Mouse (Mus musculus) embryonic facial prominence, embryonic 15.5 days (tissue): ENCODE measurements around the gene Fam89b. TPM values are rescaled to one million over a fixed set of nuclear protein-coding genes. Genes with fewer than 3 reads are reported as not detected.

Experiments
- ATAC-seq: fragments of 200-750 bp; cut with Nextera tagmentation; 2 replicates; pipeline ENCODE4 v1.8.0; 2017; ENCODE audit warnings: low read depth, moderate TSS enrichment; ENCODE audit not compliant: insufficient number of reproducible peaks, low FRiP score, low TSS enrichment
- H3K27ac ChIP-seq: fragments of 300-500 bp; sonication (generic); replicated peaks from 2 replicates; pipeline ENCODE4 v1.5.1; 2015; ENCODE audit warnings: mild to moderate bottlenecking, inconsistent platforms
- H3K27me3 ChIP-seq: fragments of 300-500 bp; sonication (generic); 2 replicates; pipeline ENCODE4 v1.6.1; 2015; ENCODE audit warnings: inconsistent platforms
- H3K36me3 ChIP-seq: fragments of 300-500 bp; sonication (generic); 2 replicates; pipeline ENCODE4 v1.6.1; 2015; ENCODE audit warnings: mild to moderate bottlenecking, inconsistent platforms
- H3K4me1 ChIP-seq: fragments of 300-500 bp; sonication (generic); 2 replicates; pipeline ENCODE4 v1.6.1; 2015; ENCODE audit warnings: inconsistent platforms
- H3K4me2 ChIP-seq: fragments of 300-500 bp; sonication (generic); replicated peaks from 2 replicates; pipeline ENCODE4 v1.6.1; 2015; ENCODE audit warnings: mild to moderate bottlenecking, inconsistent platforms
- H3K4me3 ChIP-seq: fragments of 300-500 bp; sonication (generic); replicated peaks from 2 replicates; pipeline ENCODE4 v1.5.1; 2015; ENCODE audit warnings: mild to moderate bottlenecking, inconsistent platforms
- H3K9ac ChIP-seq: fragments of 300-500 bp; sonication (generic); 2 replicates; pipeline ENCODE4 v1.6.1; 2015; ENCODE audit warnings: inconsistent platforms
- H3K9me3 ChIP-seq: fragments of 300-500 bp; sonication (generic); replicated peaks from 2 replicates; pipeline ENCODE4 v1.6.1; 2016; ENCODE audit warnings: inconsistent platforms
- WGBS: fragments of 180-500 bp; shearing (Covaris S2); methylation state at CpG from one replicate; pipeline ENCODE4 v1.1.7; 2015; 5-methylcytosine and 5-hydroxymethylcytosine counted together
- polyA plus RNA-seq: library from polyadenylated mRNA; unstranded; fragments of >200 nt; fragmentation: Nextera tagmentation; extraction: Ambion mirVana; gene quantifications from 2 replicates; pipeline ENCODE4 v1.2.1, GENCODE M21; 2015

Gene Fam89b
- 110 and 111 TPM in 2 replicates for polyA plus RNA-seq

DNA sequence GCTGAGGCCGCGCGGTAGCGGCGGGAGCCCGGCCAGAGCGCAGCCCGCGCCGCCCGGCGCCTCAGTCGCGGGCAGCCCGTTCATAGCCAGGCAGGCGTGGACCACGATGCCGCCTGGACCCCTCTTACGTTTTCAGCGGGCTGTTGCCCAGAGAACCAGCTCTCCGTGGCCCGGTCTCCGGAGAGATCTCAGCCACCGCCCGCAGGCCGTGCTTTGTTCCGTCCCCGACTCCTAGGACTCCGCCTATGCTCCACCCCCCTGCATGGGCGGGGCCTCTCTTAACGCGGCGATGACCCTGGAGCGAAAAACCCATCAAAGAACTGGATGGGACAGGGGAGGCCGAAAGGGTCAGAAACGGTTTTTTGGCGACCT is at the start of gene Fam89b:
Gene Fam89b (minus strand): TSS at position 210 of the 372 bp plus-strand sequence.
- peak within 1 kb of the TSS; percentile 91 for H3K27ac ChIP-seq
- H3K36me3 ChIP-seq = 0 out of 2 replicates have a peak, but pooled peaks cover 2% of the 10 kb centered on the region
- H3K4me2 ChIP-seq = peak within 1 kb of the TSS; percentile 96
- H3K4me3 ChIP-seq = peak within 1 kb of the TSS; percentile 80
- WGBS = under 1% methylated on average over 37 of the region's 37 CpGs
- H3K9ac ChIP-seq = peak within 1 kb of the TSS; percentile 96
- no peaks in the 10 kb centered on the region for H3K9me3 ChIP-seq
- no peaks in the 10 kb centered on the region for H3K27me3 ChIP-seq
- peak; percentile 81 for ATAC-seq
- peaks cover 66% of the 10 kb centered on the region for H3K4me1 ChIP-seq

GRCm38 (mm10) chr19:5778312-5778711 is 48.9 kb upstream of the Fam89b start:
- H3K27me3 ChIP-seq = no peaks in the 10 kb centered on the region
- H3K9ac ChIP-seq = no peak overlapping the region
- no peak for ATAC-seq
- no peak overlapping the region for H3K4me3 ChIP-seq
- no peak overlapping the region for H3K27ac ChIP-seq
- H3K4me1 ChIP-seq = no peaks in the 10 kb centered on the region
- 56% methylated on average over 8 of the region's 8 CpGs for WGBS
- H3K4me2 ChIP-seq = no peak overlapping the region
- no peaks in the 10 kb centered on the region for H3K36me3 ChIP-seq
- H3K9me3 ChIP-seq = no peaks in the 10 kb centered on the region

DNA sequence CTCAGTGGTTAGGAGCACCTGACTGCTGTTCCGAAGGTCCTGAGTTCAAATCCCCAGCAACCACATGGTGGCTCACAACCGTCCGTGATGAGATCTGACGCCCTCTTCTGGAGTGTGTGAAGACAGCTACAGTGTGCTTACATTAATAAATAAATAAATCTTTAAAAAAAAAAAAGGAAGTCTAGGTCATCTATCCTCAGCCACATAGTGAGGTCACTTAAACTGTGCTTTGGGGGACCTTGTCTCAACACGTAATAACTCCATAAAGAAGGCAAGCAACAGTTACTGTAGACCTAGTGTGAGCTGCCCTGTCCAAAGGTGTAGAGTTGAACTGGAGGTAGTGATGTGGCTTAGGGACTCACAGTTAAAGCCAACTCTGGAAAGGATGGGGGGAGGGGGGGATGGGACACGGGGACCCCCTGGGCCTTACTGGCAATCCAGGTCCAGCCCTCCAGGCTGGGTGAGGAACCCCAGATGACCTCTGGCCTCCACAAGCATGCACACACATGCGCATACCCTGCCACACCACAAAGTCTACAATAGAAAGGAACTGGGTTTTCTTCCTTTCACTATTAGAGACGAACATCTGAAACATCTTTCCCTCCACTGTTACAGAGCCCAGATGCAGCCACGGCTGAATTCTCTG is 48.1 kb upstream of the Fam89b start:
- no peak for ATAC-seq
- Histone ChIP-seq H3K36me3 (no peaks in the 10 kb centered on the region), H3K4me2 (no peak overlapping the region), H3K27ac (no peak overlapping the region), H3K9ac (no peak overlapping the region), H3K4me3 (no peak overlapping the region), H3K9me3 (no peaks in the 10 kb centered on the region), H3K27me3 (no peaks in the 10 kb centered on the region), H3K4me1 (no peaks in the 10 kb centered on the region)
- WGBS = 76% methylated on average over 9 of the region's 9 CpGs

- ATAC-seq = peak; percentile 95
- peak within 1 kb of the TSS; percentile 98 for H3K9ac ChIP-seq
- peaks cover 25% of the 10 kb centered on the region for H3K4me1 ChIP-seq
- H3K27me3 ChIP-seq = no peaks in the 10 kb centered on the region
- H3K36me3 ChIP-seq = peaks cover 37% of the 10 kb centered on the region
- peak within 1 kb of the TSS; percentile 83 for H3K27ac ChIP-seq
- WGBS = under 1% methylated on average over 64 of the region's 64 CpGs
- H3K9me3 ChIP-seq = no peaks in the 10 kb centered on the region
- H3K4me3 ChIP-seq = peak within 1 kb of the TSS; percentile 83
- peak within 1 kb of the TSS; percentile 85 for H3K4me2 ChIP-seq
These were observed 41.7 kb upstream of the Fam89b start, which contains the start of gene Scyl1 for GRCm38 (mm10) chr19:5770925-5771860. TSS of gene Scyl1 (minus strand) at chr19:5771419.

DNA sequence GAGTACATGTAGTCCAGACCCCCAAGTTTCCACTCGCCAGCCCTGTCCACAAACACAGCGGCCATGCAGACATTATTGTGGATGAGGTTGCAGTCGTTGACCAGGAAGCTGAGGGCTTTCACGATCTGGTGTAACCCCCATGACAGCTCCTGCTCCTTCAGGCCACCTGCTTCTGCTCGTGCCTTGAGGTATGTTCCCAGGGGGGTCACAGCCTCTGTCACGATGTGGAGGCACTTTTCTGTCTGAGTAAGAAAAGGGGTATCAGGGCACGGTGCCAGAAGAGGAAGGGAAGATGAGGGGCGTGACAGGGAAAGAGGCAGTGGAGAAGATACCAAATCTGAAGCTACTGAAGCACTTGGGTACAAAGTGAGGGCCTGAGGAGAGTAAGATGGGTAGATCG is 40.9 kb upstream of the Fam89b start:
- H3K9ac ChIP-seq = peak overlapping the region; percentile 98
- 31% methylated on average over 9 of the region's 9 CpGs for WGBS
- peaks cover 25% of the 10 kb centered on the region for H3K4me1 ChIP-seq
- H3K27ac ChIP-seq = peak overlapping the region; percentile 83; the same call in 1 of the 2 replicates
- H3K4me2 ChIP-seq = peak overlapping the region; percentile 85
- H3K36me3 ChIP-seq = peaks cover 46% of the 10 kb centered on the region
- H3K9me3 ChIP-seq = no peaks in the 10 kb centered on the region
- H3K4me3 ChIP-seq = peak overlapping the region; percentile 83
- no peak for ATAC-seq
- H3K27me3 ChIP-seq = no peaks in the 10 kb centered on the region

DNA sequence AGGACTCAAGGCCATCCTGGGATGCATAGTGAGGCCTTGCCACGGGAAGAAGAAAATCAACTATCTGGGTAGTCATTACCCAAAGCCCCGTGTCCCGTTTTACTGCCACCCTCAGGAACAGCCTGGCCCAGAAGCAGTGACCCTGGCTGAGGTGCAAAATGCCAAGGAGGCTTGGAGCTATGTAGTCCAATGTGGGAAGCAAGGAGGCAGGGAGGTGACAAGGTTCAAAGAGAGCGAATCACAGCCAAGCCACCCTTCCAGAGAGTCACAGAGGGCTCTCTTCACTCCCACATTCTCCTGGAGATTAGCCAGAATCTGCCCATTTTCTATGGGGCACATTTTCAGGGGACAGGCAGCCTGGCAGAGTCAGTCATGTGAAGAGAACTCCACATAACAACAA is 37.8 kb upstream of the Fam89b start:
- Histone ChIP-seq H3K4me3 (no peak overlapping the region), H3K27ac (no peak overlapping the region), H3K4me2 (no peak overlapping the region), H3K36me3 (peaks cover 72% of the 10 kb centered on the region), H3K9ac (no peak overlapping the region), H3K27me3 (no peaks in the 10 kb centered on the region), H3K4me1 (peaks cover 25% of the 10 kb centered on the region), H3K9me3 (no peaks in the 10 kb centered on the region)
- ATAC-seq = no peak
- 86% methylated on average over 4 of the region's 4 CpGs for WGBS

GRCm38 (mm10) chr19:5763163-5763562 is 33.7 kb upstream of the Fam89b start:
- no peak overlapping the region for H3K4me3 ChIP-seq
- ATAC-seq = no peak
- no peak overlapping the region for H3K4me2 ChIP-seq
- no peaks in the 10 kb centered on the region for H3K27me3 ChIP-seq
- no peaks in the 10 kb centered on the region for H3K9me3 ChIP-seq
- H3K9ac ChIP-seq = no peak overlapping the region
- WGBS = 90% methylated on average over 6 of the region's 6 CpGs
- H3K36me3 ChIP-seq = peaks cover 94% of the 10 kb centered on the region
- H3K4me1 ChIP-seq = 0 out of 2 replicates have a peak, but pooled peaks cover under 1% of the 10 kb centered on the region
- no peak overlapping the region for H3K27ac ChIP-seq

DNA sequence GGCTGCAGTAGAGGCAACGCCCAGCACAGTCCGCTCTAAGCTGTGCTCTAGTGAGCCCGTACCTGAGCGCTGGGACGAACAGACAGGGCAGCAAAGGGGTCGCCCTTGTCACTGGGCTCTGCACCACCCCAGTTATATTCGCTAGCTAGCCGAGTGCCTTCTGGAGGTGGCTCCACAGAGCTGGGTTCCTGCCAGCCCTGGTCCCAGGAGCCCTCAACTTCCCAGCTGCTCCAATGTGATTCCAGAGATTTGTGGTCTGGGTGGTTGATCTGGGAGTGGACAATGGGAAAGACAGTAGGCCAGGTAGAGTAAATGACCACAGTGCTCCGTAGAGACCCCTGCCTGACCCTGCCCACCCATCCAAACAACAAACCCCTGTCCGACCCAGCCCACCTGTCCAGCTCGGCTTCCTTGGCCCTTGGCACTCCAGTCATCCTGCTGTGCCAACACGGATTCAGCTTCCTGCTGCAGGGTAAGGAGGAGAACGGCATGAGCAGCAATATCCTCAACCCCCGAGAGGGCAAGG is 29.5 kb upstream of the Fam89b start:
- Histone ChIP-seq H3K9me3 (no peaks in the 10 kb centered on the region), H3K4me1 (peaks cover 12% of the 10 kb centered on the region), H3K9ac (no peak overlapping the region), H3K36me3 (peaks cover 70% of the 10 kb centered on the region), H3K4me2 (no peak overlapping the region), H3K4me3 (no peak overlapping the region), H3K27me3 (peaks cover 23% of the 10 kb centered on the region), H3K27ac (no peak overlapping the region)
- ATAC-seq = no peak
- 86% methylated on average over 14 of the region's 14 CpGs for WGBS

DNA sequence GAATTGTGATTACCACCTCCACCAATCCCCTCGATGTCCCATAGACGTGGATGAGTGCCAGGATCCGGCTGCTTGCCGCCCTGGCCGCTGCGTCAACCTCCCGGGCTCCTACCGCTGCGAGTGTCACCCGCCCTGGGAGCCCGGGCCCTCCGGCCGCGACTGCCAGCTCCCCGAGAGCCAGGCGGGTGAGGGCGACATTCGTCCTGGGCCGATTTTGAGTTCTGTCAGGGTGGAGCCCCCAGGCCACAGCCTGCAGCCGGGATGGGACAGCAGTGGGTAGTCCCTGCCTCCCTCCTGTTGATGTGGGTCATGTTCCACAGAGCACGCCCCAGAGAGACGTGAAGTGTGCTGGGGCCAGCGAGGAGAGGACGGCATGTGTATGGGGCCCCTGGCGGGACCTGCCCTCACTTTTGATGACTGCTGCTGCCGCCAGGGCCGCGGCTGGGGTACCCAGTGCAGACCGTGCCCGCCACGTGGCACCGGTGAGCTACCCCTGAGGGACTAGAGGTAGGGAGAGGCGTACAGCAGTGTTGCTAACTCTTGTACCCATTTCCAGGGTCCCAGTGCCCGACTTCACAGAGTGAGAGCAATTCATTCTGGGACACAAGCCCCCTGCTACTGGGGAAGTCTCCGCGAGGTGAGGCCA is 27.7 kb upstream of the Fam89b start:
- H3K4me1 ChIP-seq = peaks cover 12% of the 10 kb centered on the region
- H3K4me2 ChIP-seq = peak overlapping the region; percentile 16
- H3K36me3 ChIP-seq = peaks cover 70% of the 10 kb centered on the region
- no peak overlapping the region for H3K9ac ChIP-seq
- H3K9me3 ChIP-seq = no peaks in the 10 kb centered on the region
- WGBS = 26% methylated on average over 27 of the region's 36 CpGs
- H3K27me3 ChIP-seq = peaks cover 23% of the 10 kb centered on the region
- ATAC-seq = peak; percentile 24; the same call in 1 of the 2 replicates
- H3K27ac ChIP-seq = no peak overlapping the region
- H3K4me3 ChIP-seq = peak overlapping the region; percentile 9

- H3K4me3 ChIP-seq = peak overlapping the region; percentile 9
- peak overlapping the region; percentile 16 for H3K4me2 ChIP-seq
- peaks cover 65% of the 10 kb centered on the region for H3K36me3 ChIP-seq
- 0 out of 2 replicates have a peak overlapping the region, but pooled peaks have one; percentile 3 for H3K9ac ChIP-seq
- 0 out of 2 replicates have a peak overlapping the region, but pooled peaks have one; percentile 11 for H3K27ac ChIP-seq
- H3K9me3 ChIP-seq = no peaks in the 10 kb centered on the region
- H3K27me3 ChIP-seq = peaks cover 23% of the 10 kb centered on the region
- H3K4me1 ChIP-seq = peaks cover 19% of the 10 kb centered on the region
- 0 out of 2 replicates have a peak, but pooled peaks have one; percentile 2 for ATAC-seq
- 17% methylated on average over 28 of the region's 29 CpGs for WGBS
These were observed 27.0 kb upstream of the Fam89b start for GRCm38 (mm10) chr19:5756321-5756985.
